Mouse (Mus musculus) limb, embryonic 14.5 days (tissue): ENCODE results near the gene Birc7. TPM values are rescaled to one million over a fixed set of nuclear protein-coding genes. Genes with fewer than 3 reads are reported as not detected.

Experiments used
- ATAC-seq: fragments of 200-750 bp; cut with Nextera tagmentation; 2 replicates; pipeline ENCODE4 v1.8.0; 2017; ENCODE audit warnings: low read depth, moderate number of reproducible peaks, moderate TSS enrichment; ENCODE audit not compliant: low FRiP score
- DNase-seq: peaks from one replicate; pipeline ENCODE4 v3.0.0-alpha.2; 2015; ENCODE audit warnings: low spot score
- H3K27ac ChIP-seq: fragments of 300-500 bp; sonication (generic); replicated peaks from 2 replicates; pipeline ENCODE4 v1.5.1; 2014; ENCODE audit warnings: low read depth, mild to moderate bottlenecking, low read length, moderate library complexity, mixed read lengths
- H3K27me3 ChIP-seq: fragments of 300-500 bp; sonication (generic); 2 replicates; pipeline ENCODE4 v1.6.1; 2014; ENCODE audit warnings: low read length, mixed read lengths; ENCODE audit not compliant: control insufficient read depth, insufficient read depth
- H3K36me3 ChIP-seq: fragments of 300-500 bp; sonication (generic); 2 replicates; pipeline ENCODE4 v1.6.1; 2014; ENCODE audit warnings: mild to moderate bottlenecking, low read length, moderate library complexity, mixed read lengths; ENCODE audit not compliant: control insufficient read depth, insufficient read depth
- H3K4me1 ChIP-seq: fragments of 300-500 bp; sonication (generic); 2 replicates; pipeline ENCODE4 v1.6.1; 2014; ENCODE audit warnings: antibody characterized with exemption, low read length, mixed read lengths; ENCODE audit not compliant: control insufficient read depth, insufficient read depth
- H3K4me2 ChIP-seq: fragments of 300-500 bp; sonication (generic); replicated peaks from 2 replicates; pipeline ENCODE4 v1.6.1; 2014; ENCODE audit warnings: low read depth, mild to moderate bottlenecking, low read length, moderate library complexity; ENCODE audit not compliant: severe bottlenecking
- H3K4me3 ChIP-seq: fragments of 300-500 bp; sonication (generic); replicated peaks from 2 replicates; pipeline ENCODE4 v1.5.1; 2014; ENCODE audit warnings: low read length
- H3K9ac ChIP-seq: fragments of 300-500 bp; sonication (generic); 2 replicates; pipeline ENCODE4 v1.6.1; 2014; ENCODE audit warnings: mild to moderate bottlenecking, low read depth, low read length, moderate library complexity; ENCODE audit not compliant: severe bottlenecking
- H3K9me3 ChIP-seq: fragments of 300-500 bp; sonication (generic); 2 replicates; pipeline ENCODE4 v1.6.1; 2016; ENCODE audit warnings: low read length; ENCODE audit not compliant: control insufficient read depth
- POLR2A ChIP-seq: fragments of 200-500 bp; IDR thresholded peaks from 2 replicates; pipeline ENCODE4 v1.8.0; 2012; ENCODE audit warnings: inconsistent platforms, mild to moderate bottlenecking, moderate library complexity, borderline replicate concordance; ENCODE audit not compliant: insufficient read depth, insufficient read length; ENCODE audit errors: extremely low read depth
- WGBS: fragments of 180-500 bp; shearing (Covaris S2); extraction: QIAGEN DNeasy Blood & Tissue Kit; methylation state at CpG from one replicate; pipeline ENCODE4 v1.1.7; 2014; 5-methylcytosine and 5-hydroxymethylcytosine counted together
- polyA plus RNA-seq, 2 experiments: library from polyadenylated mRNA; depleted of rRNA in 1 of 2; stranded (reverse) in 1 of 2; unstranded in 1 of 2; fragments of >200 nt; fragmentation: Nextera tagmentation in 1 of 2; extraction: Ambion mirVana in 1 of 2; gene quantifications; 2 replicates each; pipeline versions ENCODE4 v1.2.1 to v1.2.3; 2012 to 2014

The Birc7 gene
- polyA plus RNA-seq, 2 experiments, result not detected

GRCm38 (mm10) chr2:180953638-180954037, 24.8 kb downstream of the Birc7 start:
- no peak for TF ChIP-seq POLR2A
- H3K4me2 ChIP-seq, result peak overlapping the region; percentile 96
- H3K36me3 ChIP-seq, result no peaks in the 10 kb centered on the region
- peaks cover 6% of the 10 kb centered on the region; the same call in 1 of the 2 replicates for H3K27me3 ChIP-seq
- H3K9ac ChIP-seq, result peak overlapping the region; percentile 50
- H3K4me1 ChIP-seq, result no peaks in the 10 kb centered on the region; the same call in 1 of the 2 replicates
- ATAC-seq (no peak), DNase-seq (no peak)
- H3K9me3 ChIP-seq, result no peaks in the 10 kb centered on the region
- 25% methylated on average over 2 of the region's 2 CpGs for WGBS
- H3K27ac ChIP-seq, result no peak overlapping the region
- peak overlapping the region; percentile 49 for H3K4me3 ChIP-seq

- H3K9ac ChIP-seq, result peak within 1 kb of the TSS; percentile 50
- WGBS, result under 1% methylated on average over 47 of the region's 52 CpGs
- peak; percentile 95 for ATAC-seq
- H3K36me3 ChIP-seq, result no peaks in the 10 kb centered on the region
- H3K4me1 ChIP-seq, result no peaks in the 10 kb centered on the region; the same call in 1 of the 2 replicates
- no peaks in the 10 kb centered on the region for H3K9me3 ChIP-seq
- TF ChIP-seq POLR2A, result no peak
- DNase-seq, result peak; percentile 71
- H3K27me3 ChIP-seq, result peaks cover 6% of the 10 kb centered on the region; the same call in 1 of the 2 replicates
- peak within 1 kb of the TSS; percentile 49 for H3K4me3 ChIP-seq
- H3K4me2 ChIP-seq, result peak within 1 kb of the TSS; percentile 96
- no peak within 1 kb of the TSS for H3K27ac ChIP-seq
Observed at GRCm38 (mm10) chr2:180954061-180955047, 25.5 kb downstream of the Birc7 start, which contains the start of gene Nkain4. TSS of gene Nkain4 (minus strand) at chr2:180954699.

- Histone ChIP-seq H3K4me2 (no peak overlapping the region), H3K27ac (no peak overlapping the region), H3K9ac (no peak overlapping the region), H3K4me3 (no peak overlapping the region), H3K9me3 (no peaks in the 10 kb centered on the region), H3K4me1 (no peaks in the 10 kb centered on the region), H3K27me3 (0 out of 2 replicates have a peak, but pooled peaks cover 6% of the 10 kb centered on the region), H3K36me3 (no peaks in the 10 kb centered on the region)
- TF ChIP-seq POLR2A, result no peak
- ATAC-seq, result no peak
- 74% methylated on average over 7 of the region's 7 CpGs for WGBS
- no peak for DNase-seq
Observed at GRCm38 (mm10) chr2:180959605-180960004, 30.8 kb downstream of the Birc7 start.

- Histone ChIP-seq H3K4me1 (no peaks in the 10 kb centered on the region), H3K9me3 (no peaks in the 10 kb centered on the region), H3K4me2 (no peak overlapping the region), H3K27ac (no peak overlapping the region), H3K4me3 (no peak overlapping the region), H3K9ac (no peak overlapping the region), H3K27me3 (0 out of 2 replicates have a peak, but pooled peaks cover 6% of the 10 kb centered on the region), H3K36me3 (no peaks in the 10 kb centered on the region)
- DNase-seq (no peak), ATAC-seq (no peak)
- WGBS, result 63% methylated on average over 3 of the region's 3 CpGs
- TF ChIP-seq POLR2A, result no peak
Observed at GRCm38 (mm10) chr2:180960187-180960586, 31.4 kb downstream of the Birc7 start.

- Histone ChIP-seq H3K9ac (no peak overlapping the region), H3K27ac (no peak overlapping the region), H3K4me1 (no peaks in the 10 kb centered on the region), H3K9me3 (no peaks in the 10 kb centered on the region), H3K4me2 (no peak overlapping the region), H3K27me3 (no peaks in the 10 kb centered on the region), H3K4me3 (no peak overlapping the region), H3K36me3 (no peaks in the 10 kb centered on the region)
- ATAC-seq (no peak), DNase-seq (no peak)
- TF ChIP-seq POLR2A, result no peak
- WGBS, result 61% methylated on average over 2 of the region's 2 CpGs
Observed at GRCm38 (mm10) chr2:180962616-180963308, 33.9 kb downstream of the Birc7 start.
